Mouse (Mus musculus) kidney, adult 2 months (tissue): ENCODE data around the gene Cd200. TPM values are rescaled to one million over a fixed set of nuclear protein-coding genes. Genes with fewer than 3 reads are reported as not detected.

Source experiments
- DNase-seq: peaks from one replicate; pipeline ENCODE4 v3.0.0; 2021
- H3K27ac ChIP-seq: fragments of 200-500 bp; 2 replicates; pipeline ENCODE4 v1.5.1; 2012; ENCODE audit warnings: low read depth, low read length, control low read depth, inconsistent platforms; ENCODE audit not compliant: insufficient read depth
- H3K27me3 ChIP-seq: fragments of 200-500 bp; replicated peaks from 2 replicates; pipeline ENCODE4 v1.6.1; 2012; ENCODE audit warnings: mild to moderate bottlenecking, moderate library complexity, low read length, inconsistent platforms; ENCODE audit not compliant: control insufficient read depth, insufficient read depth
- H3K36me3 ChIP-seq: fragments of 200-500 bp; 2 replicates; pipeline ENCODE4 v1.6.1; 2012; ENCODE audit warnings: mild to moderate bottlenecking, moderate library complexity, low read length, inconsistent platforms; ENCODE audit not compliant: control insufficient read depth, insufficient read depth
- H3K4me1 ChIP-seq: fragments of 200-500 bp; 2 replicates; pipeline ENCODE4 v1.6.1; 2011; ENCODE audit warnings: low read length; ENCODE audit not compliant: control insufficient read depth, insufficient read depth
- H3K4me3 ChIP-seq: fragments of 200-500 bp; 2 replicates; pipeline ENCODE4 v1.5.1; 2011; ENCODE audit warnings: mild to moderate bottlenecking, low read depth, low read length, control low read depth; ENCODE audit not compliant: insufficient read depth
- CTCF ChIP-seq: fragments of 200-500 bp; conservative IDR thresholded peaks from 2 replicates; pipeline ENCODE4 v1.5.1; 2011; ENCODE audit warnings: low read depth, mild to moderate bottlenecking, control low read depth, low read length, moderate library complexity, mixed read lengths; ENCODE audit not compliant: insufficient read depth, insufficient read length
- POLR2A ChIP-seq: fragments of 200-500 bp; IDR thresholded peaks from one replicate; pipeline ENCODE4 v1.6.1; 2011; ENCODE audit warnings: low read depth, low read length, control low read depth
- WGBS: fragments of 180-500 bp; shearing (Covaris S2); methylation state at CpG from one replicate; pipeline ENCODE4 v1.1.7; 2018; 5-methylcytosine and 5-hydroxymethylcytosine counted together
- polyA plus RNA-seq: library from polyadenylated mRNA; depleted of rRNA; stranded (reverse); fragments of >200 nt; gene quantifications from 2 replicates; pipeline ENCODE4 v1.2.3, GENCODE M21; 2012

Cd200 gene
- polyA plus RNA-seq, 1 experiment: 72.9 TPM

- 23% methylated on average over 9 of the region's 9 CpGs for WGBS
- Histone ChIP-seq H3K4me1 (no peaks in the 10 kb centered on the region), H3K27me3 (no peaks in the 10 kb centered on the region), H3K27ac (peak overlapping the region; percentile 53), H3K36me3 (no peaks in the 10 kb centered on the region), H3K4me3 (peak overlapping the region; percentile 79)
- TF ChIP-seq POLR2A: no peak
- no peak for TF ChIP-seq CTCF
- DNase-seq: no peak
Measured at GRCm38 (mm10) chr16:45407645-45408400, 1.0 kb downstream of the Cd200 start.

- no peaks in the 10 kb centered on the region for H3K27me3 ChIP-seq
- H3K36me3 ChIP-seq: no peaks in the 10 kb centered on the region
- H3K27ac ChIP-seq: peak overlapping the region; percentile 48; the same call in 1 of the 2 replicates
- no peak overlapping the region; the same call in 1 of the 2 replicates for H3K4me3 ChIP-seq
- no peaks in the 10 kb centered on the region for H3K4me1 ChIP-seq
- TF ChIP-seq POLR2A (no peak), CTCF (no peak)
- 71% methylated on average over 5 of the region's 5 CpGs for WGBS
- no peak for DNase-seq
Measured at GRCm38 (mm10) chr16:45407091-45407490, 1.8 kb downstream of the Cd200 start.

- Histone ChIP-seq H3K27ac (no peak overlapping the region), H3K4me1 (peaks cover 2% of the 10 kb centered on the region; the same call in 1 of the 2 replicates), H3K4me3 (no peak overlapping the region), H3K27me3 (no peaks in the 10 kb centered on the region), H3K36me3 (no peaks in the 10 kb centered on the region)
- TF ChIP-seq CTCF: no peak
- TF ChIP-seq POLR2A: no peak
- 70% methylated on average over 2 of the region's 2 CpGs for WGBS
- DNase-seq: no peak
Measured at GRCm38 (mm10) chr16:45402951-45403350, 5.9 kb downstream of the Cd200 start.

GRCm38 (mm10) chr16:45402036-45402435 is 6.8 kb downstream of the Cd200 start:
- no peaks in the 10 kb centered on the region for H3K36me3 ChIP-seq

GRCm38 (mm10) chr16:45399947-45400555 is 8.8 kb downstream of the Cd200 start:
- TF ChIP-seq CTCF (no peak), POLR2A (no peak)
- H3K4me3 ChIP-seq: no peak overlapping the region
- 58% methylated on average over 9 of the region's 9 CpGs for WGBS
- no peaks in the 10 kb centered on the region for H3K27me3 ChIP-seq
- peaks cover 2% of the 10 kb centered on the region; the same call in 1 of the 2 replicates for H3K4me1 ChIP-seq
- DNase-seq: no peak
- 0 out of 2 replicates have a peak overlapping the region, but pooled peaks have one; percentile 0 for H3K27ac ChIP-seq
- H3K36me3 ChIP-seq: no peaks in the 10 kb centered on the region

More at GRCm38 (mm10) chr16:45402036-45402435, 6.8 kb downstream of the Cd200 start:
- no peak overlapping the region for H3K4me3 ChIP-seq
- TF ChIP-seq CTCF: no peak
- no peak for TF ChIP-seq POLR2A
- no peak overlapping the region for H3K27ac ChIP-seq
- DNase-seq: no peak
- WGBS: 100% methylated on average over 1 of the region's 1 CpGs
- no peaks in the 10 kb centered on the region for H3K27me3 ChIP-seq
- peaks cover 2% of the 10 kb centered on the region; the same call in 1 of the 2 replicates for H3K4me1 ChIP-seq

- H3K36me3 ChIP-seq: no peaks in the 10 kb centered on the region
- H3K4me1 ChIP-seq: peaks cover 2% of the 10 kb centered on the region; the same call in 1 of the 2 replicates
- no peak overlapping the region for H3K4me3 ChIP-seq
- no peak overlapping the region for H3K27ac ChIP-seq
- H3K27me3 ChIP-seq: no peaks in the 10 kb centered on the region
- no peak for TF ChIP-seq CTCF
- no peak for TF ChIP-seq POLR2A
- WGBS: 83% methylated on average over 3 of the region's 3 CpGs
- no peak for DNase-seq
Measured at GRCm38 (mm10) chr16:45399411-45399810, 9.4 kb downstream of the Cd200 start.

GRCm38 (mm10) chr16:45397440-45397839 is 11.4 kb downstream of the Cd200 start:
- Histone ChIP-seq H3K36me3 (no peaks in the 10 kb centered on the region), H3K27me3 (no peaks in the 10 kb centered on the region), H3K27ac (0 out of 2 replicates have a peak overlapping the region, but pooled peaks have one; percentile 16), H3K4me3 (no peak overlapping the region), H3K4me1 (peaks cover 2% of the 10 kb centered on the region; the same call in 1 of the 2 replicates)
- no peak for DNase-seq
- WGBS: 92% methylated on average over 2 of the region's 2 CpGs
- TF ChIP-seq CTCF (no peak), POLR2A (no peak)
